Mouse (Mus musculus) frontal cortex, postnatal 14 days (tissue): ENCODE results near the gene A830018L16Rik.
"Not testable (repeated sequence)": the region's sequence is repeated elsewhere in the genome, so short reads cannot be mapped to it uniquely, and the experiment has no call there.

Experiments
- DNase-seq, 2 experiments: peaks; one replicate each; pipeline ENCODE4 v3.0.0; 2022; ENCODE audit warnings: low spot score in 2 of 2

A830018L16Rik gene

GRCm38 (mm10) chr1:12000557-12000956 lies 586.7 kb downstream of the A830018L16Rik start:
- no peak for DNase-seq

DNA sequence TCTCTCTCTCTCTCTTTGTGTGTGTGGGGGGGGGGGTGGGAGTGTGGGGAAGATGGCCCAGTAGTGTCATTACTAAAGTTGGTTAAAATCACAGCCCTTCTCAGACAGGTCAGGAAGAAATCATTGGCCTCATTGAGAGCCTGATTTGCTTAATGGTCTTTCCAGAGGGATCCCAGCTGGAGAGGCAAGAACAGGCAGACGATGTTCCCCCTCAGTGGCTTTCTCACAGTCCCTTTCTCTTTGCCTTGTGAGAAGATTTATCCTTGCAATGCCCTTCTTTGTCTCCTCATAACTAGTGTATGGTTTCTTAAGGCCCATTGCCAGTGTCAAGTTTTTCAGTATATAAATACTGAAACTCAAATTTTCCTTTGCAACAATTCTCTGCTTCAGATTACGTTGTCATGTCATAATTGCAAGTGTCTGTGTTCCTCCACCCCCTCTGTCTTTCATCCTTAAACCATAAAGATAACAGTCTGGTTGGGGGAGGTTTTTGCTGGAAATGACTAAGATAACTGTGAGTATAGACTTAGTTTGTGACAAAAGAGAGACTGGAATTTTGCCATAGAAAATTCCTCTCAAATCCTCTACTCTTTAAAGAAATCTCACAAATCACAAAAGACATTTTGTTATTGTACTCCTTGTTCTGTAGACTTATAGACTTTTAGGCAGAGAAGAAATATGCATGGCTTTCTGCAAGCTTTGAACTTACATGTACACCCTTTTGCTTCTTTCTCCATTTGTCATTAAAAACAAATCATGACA lies 595.1 kb downstream of the A830018L16Rik start:
- DNase-seq = no peak

GRCm38 (mm10) chr1:12009551-12009846 lies 595.6 kb downstream of the A830018L16Rik start:
- DNase-seq = no peak

- peak in 1 of 2 experiments; percentile 14 for DNase-seq
These were observed 596.7 kb downstream of the A830018L16Rik start for GRCm38 (mm10) chr1:12010607-12011006.

DNA sequence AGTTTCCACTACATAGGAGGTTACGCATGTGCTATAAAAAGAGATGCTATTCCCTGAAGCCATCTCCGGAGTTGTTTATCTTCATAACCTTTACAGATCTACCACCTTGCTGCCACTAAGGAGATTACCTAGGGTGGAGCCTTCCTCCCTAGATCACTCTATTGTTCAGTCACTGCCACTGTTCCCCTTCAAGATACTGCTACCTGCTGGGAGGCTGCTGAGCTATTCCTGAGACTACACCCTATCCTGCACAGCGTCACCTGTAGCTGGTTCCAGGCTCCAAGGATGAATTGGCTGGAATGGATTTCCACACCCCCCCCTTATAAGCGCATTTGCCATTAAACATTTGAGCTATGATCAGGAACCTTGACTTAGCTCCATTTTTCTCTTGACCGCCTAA lies 606.7 kb downstream of the A830018L16Rik start:
- DNase-seq = not testable (repeated sequence)
